Mouse (Mus musculus): Measurements from ENCODE around the gene Mms19.

The Mms19 gene

GRCm38 (mm10) chr19:41900495-41901090 lies 80.4 kb downstream of the Mms19 start:
- DNase-seq (ENCODE audit: low spot score in 2 of 2), result no peak

GRCm38 (mm10) chr19:41898860-41899259 lies 82.1 kb downstream of the Mms19 start:
- no peak for DNase-seq (ENCODE audit: low spot score in 2 of 2)

- no peak for DNase-seq (ENCODE audit: low spot score in 2 of 2)
Observed at GRCm38 (mm10) chr19:41896319-41896711, 84.6 kb downstream of the Mms19 start.

GRCm38 (mm10) chr19:41895460-41896318 lies 85.3 kb downstream of the Mms19 start, which contains the start of gene Rrp12:
Gene Rrp12, minus strand, starts transcription at chr19:41896173.
- peak; percentile 74 to 86 for DNase-seq (ENCODE audit: low spot score in 2 of 2)

- no peak for DNase-seq (ENCODE audit: low spot score in 2 of 2)
Observed at GRCm38 (mm10) chr19:41894959-41895358, 86.0 kb downstream of the Mms19 start.

Measured in right cerebral cortex, postnatal 36 days (tissue).